Comparison of ENCODE assay signal across 7 mouse cellular contexts in the genomic region with DNA sequence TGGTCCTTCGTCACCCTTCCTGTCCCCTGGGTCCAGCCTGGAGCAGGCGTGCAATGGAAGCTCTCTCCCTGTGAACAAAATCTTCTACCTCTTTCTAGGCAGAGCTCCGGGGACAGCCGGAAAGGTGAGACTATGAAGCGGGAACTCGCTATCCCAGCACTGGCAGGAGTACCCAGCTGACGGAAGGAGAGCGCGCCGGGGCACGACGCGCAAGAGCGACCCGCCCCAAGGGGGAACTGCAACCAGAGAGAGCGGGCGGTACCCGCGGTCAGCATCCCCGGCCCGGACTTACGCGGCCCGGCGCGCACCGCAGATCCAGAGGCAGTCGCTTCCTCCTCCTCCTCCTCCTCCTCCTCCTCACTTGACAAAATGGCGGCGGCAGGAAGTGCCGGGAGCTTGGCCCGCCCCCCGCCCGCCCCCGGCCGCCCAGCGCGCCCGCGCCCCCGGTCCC. TPM values are rescaled to one million over a fixed set of nuclear protein-coding genes. Genes with fewer than 3 reads are reported as not detected.
DNase-seq lines count a peak whose midpoint lies in the region; ATAC-seq lines count a peak whose summit lies in the region.

No protein-coding gene starts in this region.

- H3K4me3 ChIP-seq in intestine, embryonic 14.5 days (ENCODE audit: low read depth, low read length) = peak overlapping the region; percentile 94
- H3K4me3 ChIP-seq in limb, embryonic 11.5 days (ENCODE audit: low read depth, low read length) = peak overlapping the region; percentile 86
- peak overlapping the region; percentile 98 for H3K4me3 ChIP-seq in midbrain, embryonic 12.5 days

- WGBS in intestine, embryonic 14.5 days = 0% methylated on average over 15 of the region's 41 CpGs
- 0% methylated on average over 28 of the region's 41 CpGs for WGBS in limb, embryonic 11.5 days
- 0% methylated on average over 30 of the region's 41 CpGs for WGBS in midbrain, embryonic 12.5 days

- H3K4me2 ChIP-seq in intestine, embryonic 14.5 days (ENCODE audit: low read length) = peak overlapping the region; percentile 76
- H3K4me2 ChIP-seq in limb, embryonic 11.5 days (ENCODE audit: low read depth, severe bottlenecking) = peak overlapping the region; percentile 67
- H3K4me2 ChIP-seq in midbrain, embryonic 12.5 days (replicated peaks) = peak overlapping the region; percentile 82

- peak; percentile 84 for DNase-seq in adrenal gland, adult 2 months
- peak; percentile 74 for DNase-seq in embryo, embryonic 10.5 days (ENCODE audit: low spot score)
- DNase-seq in gastrocnemius, postnatal 25 days = peak; percentile 68
- DNase-seq in intestine, embryonic 14.5 days (ENCODE audit: low spot score) = peak; percentile 79
- DNase-seq in limb, embryonic 11.5 days (ENCODE audit: low spot score) = peak; percentile 67
- DNase-seq in skeletal muscle tissue, adult 2 months (ENCODE audit: low read depth, low spot score) = peak; percentile 46

- H3K9ac ChIP-seq in intestine, embryonic 14.5 days (ENCODE audit: low read length) = peak overlapping the region; percentile 95
- H3K9ac ChIP-seq in limb, embryonic 11.5 days (ENCODE audit: low read length) = peak overlapping the region; percentile 96
- peak overlapping the region; percentile 94 for H3K9ac ChIP-seq in midbrain, embryonic 12.5 days (replicated peaks)

- H3K27ac ChIP-seq in intestine, embryonic 14.5 days (ENCODE audit: low read depth) = peak overlapping the region; percentile 99
- peak overlapping the region; percentile 97 for H3K27ac ChIP-seq in limb, embryonic 11.5 days (replicated peaks; ENCODE audit: low read depth, low read length)
- peak overlapping the region; percentile 99 for H3K27ac ChIP-seq in midbrain, embryonic 12.5 days (replicated peaks)

- H3K4me1 ChIP-seq in intestine, embryonic 14.5 days (replicated peaks; ENCODE audit: control insufficient read depth, insufficient read depth, low read length) = peaks cover 15% of the 10 kb centered on the region
- no peaks in the 10 kb centered on the region for H3K4me1 ChIP-seq in limb, embryonic 11.5 days (ENCODE audit: control insufficient read depth, insufficient read depth, low read length)
- peaks cover 24% of the 10 kb centered on the region for H3K4me1 ChIP-seq in midbrain, embryonic 12.5 days

- ATAC-seq in intestine, embryonic 14.5 days (replicated peaks; ENCODE audit: low FRiP score, low TSS enrichment, low read depth) = peak; percentile 70
- peak; percentile 41 for ATAC-seq in limb, embryonic 11.5 days (ENCODE audit: insufficient number of reproducible peaks, low FRiP score, low TSS enrichment, low read depth)
- peak; percentile 52 for ATAC-seq in midbrain, embryonic 12.5 days (ENCODE audit: low FRiP score, low read depth)

- no peaks in the 10 kb centered on the region for H3K9me3 ChIP-seq in intestine, embryonic 14.5 days (ENCODE audit: control insufficient read depth, low read length)
- no peaks in the 10 kb centered on the region for H3K9me3 ChIP-seq in limb, embryonic 11.5 days (ENCODE audit: control insufficient read depth, low read length)
- no peaks in the 10 kb centered on the region for H3K9me3 ChIP-seq in midbrain, embryonic 12.5 days

- no peaks in the 10 kb centered on the region for H3K27me3 ChIP-seq in intestine, embryonic 14.5 days (replicated peaks; ENCODE audit: control insufficient read depth, insufficient read depth, low read length)
- no peaks in the 10 kb centered on the region for H3K27me3 ChIP-seq in limb, embryonic 11.5 days (ENCODE audit: control insufficient read depth, insufficient read depth, low read length)
- H3K27me3 ChIP-seq in midbrain, embryonic 12.5 days = no peaks in the 10 kb centered on the region

- no peaks in the 10 kb centered on the region for H3K36me3 ChIP-seq in intestine, embryonic 14.5 days (ENCODE audit: control insufficient read depth, insufficient read depth, low read length)
- no peaks in the 10 kb centered on the region for H3K36me3 ChIP-seq in limb, embryonic 11.5 days (ENCODE audit: control insufficient read depth, insufficient read depth, low read length)
- no peaks in the 10 kb centered on the region for H3K36me3 ChIP-seq in midbrain, embryonic 12.5 days

RNA-seq across cellular contexts. Expression of gene Brd4, which starts 0.7 kb away (rescaled TPM):
- total RNA-seq in adrenal gland, adult 2 months (2021) = 100 to 1,000 TPM in 1 of 2 experiments, 10 to 100 TPM in 1; 76.0 to 146 TPM
- polyA plus RNA-seq in adrenal gland, adult 2 months (2012; rRNA removed) = 30.6 and 42.8 TPM in 2 replicates
- total RNA-seq in gastrocnemius, postnatal 25 days (2021) = 10 to 100 TPM; 36.6 to 37.5 TPM
- polyA plus RNA-seq in intestine, embryonic 14.5 days (2014; fragmentation: Nextera tagmentation; extraction: Ambion mirVana) = 90.2 and 91.9 TPM in 2 replicates
- 124 and 140 TPM in 2 replicates for polyA plus RNA-seq in limb, embryonic 11.5 days (2014; fragmentation: Nextera tagmentation; extraction: Ambion mirVana)
- 108 and 116 TPM in 2 replicates for polyA plus RNA-seq in midbrain, embryonic 12.5 days (2016; fragmentation: Nextera tagmentation; extraction: Ambion mirVana)

RNA-seq across cellular contexts. Expression of gene Akap8, which starts 37.2 kb away (rescaled TPM):
- 10 to 100 TPM; 58.1 to 88.6 TPM for total RNA-seq in adrenal gland, adult 2 months (2021)
- polyA plus RNA-seq in adrenal gland, adult 2 months (2012; rRNA removed) = 79.3 and 90.7 TPM in 2 replicates
- 10 to 100 TPM; 28.2 to 37.0 TPM for total RNA-seq in gastrocnemius, postnatal 25 days (2021)
- 51.8 and 57.2 TPM in 2 replicates for polyA plus RNA-seq in intestine, embryonic 14.5 days (2014; fragmentation: Nextera tagmentation; extraction: Ambion mirVana)
- polyA plus RNA-seq in limb, embryonic 11.5 days (2014; fragmentation: Nextera tagmentation; extraction: Ambion mirVana) = 62.7 and 66.2 TPM in 2 replicates
- 140 and 151 TPM in 2 replicates for polyA plus RNA-seq in midbrain, embryonic 12.5 days (2016; fragmentation: Nextera tagmentation; extraction: Ambion mirVana)

Comparison
In these comparisons a context has a peak if more than half of its experiments do, and no peak if none do; other contexts are left out.
1. Peak in every context shown above with its lines: DNase-seq, ATAC-seq, H3K4me3 ChIP-seq and H3K27ac ChIP-seq.